Mouse (Mus musculus) T-helper 2 cell (primary cell): ENCODE data around the gene Zfp446.

Experiments
- in situ Hi-C: fragments of 300-600 bp; cut with MboI, MseI; formaldehyde crosslinking; loops from one replicate; pipeline ENCODE4 v1.15.1; 2025; ENCODE audit warnings: high pct_unique_total_duplicates

Gene Zfp446

GRCm38 (mm10) chr7:13023928-13024731 lies 46.5 kb downstream of the Zfp446 start:
- in situ Hi-C loops = loop anchor here (25.0 kb wide), 1 partner anchor 537 kb away; the partner anchor contains the start of gene Zfp606

GRCm38 (mm10) chr7:13024805-13025204 lies 47.2 kb downstream of the Zfp446 start:
- in situ Hi-C loops = loop anchor here (25.0 kb wide), 1 partner anchor 538 kb away; the partner anchor contains the start of gene Zfp606

DNA sequence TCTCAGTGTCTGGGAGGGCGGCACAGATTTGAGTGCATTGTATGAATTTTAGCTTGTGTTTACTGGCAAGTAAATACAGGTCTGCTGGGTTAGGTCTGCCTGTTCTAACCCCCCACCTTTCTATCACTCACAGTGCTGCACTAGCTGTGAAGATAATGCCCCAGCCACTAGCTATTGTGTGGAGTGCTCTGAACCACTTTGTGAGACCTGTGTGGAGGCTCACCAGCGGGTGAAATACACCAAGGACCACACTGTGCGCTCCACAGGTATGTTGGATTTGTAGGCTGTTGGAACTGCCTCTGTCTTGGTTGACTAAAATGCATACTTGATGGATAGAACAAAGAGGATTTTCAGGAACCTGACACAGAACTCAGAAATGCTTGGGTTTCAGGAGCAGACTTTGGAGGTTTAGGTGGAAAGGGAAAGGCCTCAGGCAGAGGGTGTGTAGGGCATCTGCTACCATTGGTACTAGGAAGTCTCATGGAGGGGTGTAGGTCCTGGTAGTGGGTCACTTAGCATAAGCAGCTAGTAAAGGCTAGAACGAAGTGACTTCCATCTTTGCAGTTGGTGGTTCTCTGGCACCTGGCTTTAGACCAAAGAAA lies 48.0 kb downstream of the Zfp446 start:
- in situ Hi-C loops = no loop called here

DNA sequence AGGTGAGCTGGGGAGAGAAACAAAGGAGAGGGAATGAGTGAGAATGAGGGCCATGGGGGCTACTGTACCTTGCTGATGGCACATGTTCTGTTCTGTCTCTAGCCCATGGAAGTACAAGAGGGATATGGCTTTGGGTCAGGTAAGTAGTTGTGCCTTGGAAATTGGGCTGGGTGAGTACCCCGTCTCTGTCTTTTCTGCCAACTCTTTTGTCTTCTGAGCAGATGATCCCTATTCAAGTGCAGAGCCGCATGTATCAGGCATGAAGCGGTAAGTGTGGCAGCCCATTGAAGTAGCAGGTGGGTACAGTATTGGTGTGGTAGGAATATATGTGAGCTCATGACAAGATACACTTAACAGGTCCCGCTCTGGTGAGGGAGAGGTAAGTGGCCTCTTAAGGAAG lies 51.3 kb downstream of the Zfp446 start:
- in situ Hi-C loops = no loop called here

DNA sequence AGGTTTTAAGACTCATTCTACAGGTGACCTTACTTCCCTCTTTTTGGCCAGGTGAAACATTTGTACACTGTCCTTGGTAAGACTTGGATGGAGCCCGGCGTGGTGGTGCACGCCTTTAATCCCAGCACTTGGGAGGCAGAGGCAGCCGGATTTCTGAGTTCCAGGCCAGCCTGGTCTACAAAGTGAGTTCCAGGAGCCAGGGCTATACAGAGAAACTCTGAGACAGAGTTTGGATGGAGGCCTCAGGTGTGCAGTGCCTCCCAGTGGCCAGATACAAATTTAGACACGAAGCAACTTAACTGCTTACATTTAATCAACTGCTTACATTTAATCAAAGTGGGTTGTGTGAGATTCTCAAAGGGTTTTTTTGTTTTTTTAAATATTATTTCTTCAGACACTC lies 53.4 kb downstream of the Zfp446 start:
- in situ Hi-C loops = no loop called here

DNA sequence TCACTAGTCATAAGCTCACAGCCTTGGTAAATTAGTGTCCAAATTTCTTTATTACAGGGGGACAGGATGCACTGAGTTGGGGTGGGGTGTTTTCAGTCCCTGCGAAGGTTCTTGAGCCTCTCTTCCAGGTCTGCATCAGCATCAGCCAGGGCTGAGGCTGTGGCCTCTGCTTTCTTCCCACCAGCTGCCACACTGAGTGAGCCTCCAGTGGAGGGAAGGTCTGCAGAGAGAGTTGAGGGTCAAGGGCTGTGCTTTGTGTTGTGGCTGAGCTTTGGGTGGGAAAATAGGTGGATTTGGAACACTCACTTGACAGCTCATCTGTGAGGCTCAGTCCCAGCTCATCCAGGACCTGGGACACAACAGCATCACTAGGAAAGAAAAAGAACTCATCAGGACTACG lies 54.3 kb downstream of the Zfp446 start:
- in situ Hi-C loops = no loop called here

DNA sequence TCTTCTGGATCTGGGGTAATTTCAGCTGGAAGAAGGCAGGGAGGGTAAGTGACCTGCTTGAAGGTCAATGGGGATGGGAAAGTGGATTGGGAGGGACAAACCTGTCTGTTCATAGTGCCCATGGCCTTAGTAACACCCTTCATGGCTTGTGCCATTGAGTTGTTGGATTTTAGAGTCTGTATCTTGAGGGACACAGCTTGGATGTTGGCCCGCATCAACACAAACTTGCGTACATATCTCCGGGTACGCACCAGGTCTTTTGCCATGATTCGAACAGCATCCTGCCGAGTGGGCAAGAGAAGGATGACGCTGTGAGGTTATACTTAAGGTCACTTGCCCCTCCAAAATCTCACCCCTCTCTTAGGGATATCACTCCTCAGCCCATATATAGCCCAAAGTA lies 54.9 kb downstream of the Zfp446 start:
- in situ Hi-C loops = no loop called here

DNA sequence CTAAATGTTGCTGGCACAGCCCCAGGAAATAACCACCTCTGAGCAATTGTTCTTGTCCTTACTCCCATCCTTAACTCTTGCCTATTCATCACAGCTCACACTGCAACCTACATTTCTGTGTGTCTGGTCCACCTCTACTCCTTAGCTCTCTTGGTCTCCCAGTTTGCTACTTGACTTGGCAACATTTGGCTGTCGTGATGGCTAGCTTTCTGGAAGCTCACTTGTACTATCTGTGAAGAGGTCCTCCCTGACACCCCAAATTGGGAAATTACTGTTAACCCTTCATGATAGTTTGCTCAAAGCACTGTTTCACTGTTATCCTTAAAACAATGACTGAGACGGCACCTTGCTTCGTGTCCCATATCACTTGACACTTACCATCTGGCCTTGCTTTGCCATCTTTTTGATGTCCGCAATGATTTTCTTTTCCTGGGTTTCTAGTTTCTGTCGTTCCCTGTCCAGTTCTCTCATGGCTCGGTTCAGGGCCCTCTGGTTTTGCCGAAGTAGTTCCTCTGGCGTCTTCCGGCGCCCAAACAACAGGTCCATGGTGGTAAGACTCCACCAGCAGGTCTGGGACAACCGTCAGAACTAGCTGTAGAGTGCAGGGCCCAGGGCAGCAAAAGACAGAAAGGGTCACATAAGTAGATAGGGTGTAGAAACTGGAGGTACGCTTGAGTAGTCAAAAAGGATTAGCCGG lies 56.0 kb downstream of the Zfp446 start:
- in situ Hi-C loops = no loop called here

- in situ Hi-C loops = no loop called here
Observed at GRCm38 (mm10) chr7:13034148-13034977, 56.7 kb downstream of the Zfp446 start, which contains the start of gene Chmp2a. Chmp2a (minus strand) TSS chr7:13034807.
